Mouse (Mus musculus): ENCODE measurements around the gene Camta1. TPM values are rescaled to one million over a fixed set of nuclear protein-coding genes. Genes with fewer than 3 reads are reported as not detected.

The Camta1 gene
- polyA plus RNA-seq, 1 experiment from 2014 or later, result 66.4 TPM

DNA sequence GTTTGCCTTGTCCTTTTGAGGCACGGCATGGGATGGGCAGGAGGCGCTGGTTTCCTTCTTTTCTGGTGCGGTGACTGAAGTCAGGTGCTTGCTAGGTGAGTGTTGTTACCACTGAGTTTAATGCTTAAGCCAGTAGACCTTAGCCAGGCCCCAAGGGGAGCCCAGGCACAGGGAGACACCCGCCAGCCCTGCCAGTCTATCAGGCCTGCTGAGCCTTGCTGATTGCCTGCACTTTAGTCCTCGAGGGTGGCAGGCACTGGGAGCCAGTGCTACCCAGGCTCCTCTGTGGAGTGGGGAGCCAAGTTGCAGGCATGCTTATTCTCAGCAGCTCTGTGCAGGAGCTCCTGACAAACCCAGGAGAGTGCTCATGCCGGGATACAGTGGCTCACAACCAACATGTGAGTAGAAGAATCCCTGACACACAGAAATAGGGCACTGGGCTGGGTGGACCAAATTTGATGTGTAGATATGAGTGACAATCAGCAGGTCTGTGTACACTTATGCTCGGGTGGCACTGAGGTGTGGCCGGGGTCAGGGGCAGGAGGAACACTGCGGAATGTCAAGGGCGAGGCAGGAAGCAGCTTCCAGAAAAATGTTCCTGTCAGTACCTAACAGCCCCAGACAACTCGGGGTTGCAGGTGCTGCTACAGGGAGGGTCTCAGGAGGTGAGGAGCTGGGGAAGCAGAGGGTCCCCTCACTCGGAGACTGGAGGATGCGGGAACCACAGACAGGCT, 638.2 kb downstream of the Camta1 start:
- H3K9me3 ChIP-seq, result no peaks in the 10 kb centered on the region
- 69% methylated on average over 13 of the region's 13 CpGs for WGBS
- no peak overlapping the region for H3K9ac ChIP-seq
- no peak for ATAC-seq (ENCODE audit: insufficient number of reproducible peaks, low FRiP score, low TSS enrichment, low read depth)
- H3K4me2 ChIP-seq, result no peak overlapping the region
- no peaks in the 10 kb centered on the region for H3K36me3 ChIP-seq
- H3K4me1 ChIP-seq, result peaks cover 10% of the 10 kb centered on the region; the same call in 1 of the 2 replicates
- H3K27ac ChIP-seq, result no peak overlapping the region
- peaks cover 8% of the 10 kb centered on the region; the same call in 1 of the 2 replicates for H3K27me3 ChIP-seq
- H3K4me3 ChIP-seq, result no peak overlapping the region

DNA sequence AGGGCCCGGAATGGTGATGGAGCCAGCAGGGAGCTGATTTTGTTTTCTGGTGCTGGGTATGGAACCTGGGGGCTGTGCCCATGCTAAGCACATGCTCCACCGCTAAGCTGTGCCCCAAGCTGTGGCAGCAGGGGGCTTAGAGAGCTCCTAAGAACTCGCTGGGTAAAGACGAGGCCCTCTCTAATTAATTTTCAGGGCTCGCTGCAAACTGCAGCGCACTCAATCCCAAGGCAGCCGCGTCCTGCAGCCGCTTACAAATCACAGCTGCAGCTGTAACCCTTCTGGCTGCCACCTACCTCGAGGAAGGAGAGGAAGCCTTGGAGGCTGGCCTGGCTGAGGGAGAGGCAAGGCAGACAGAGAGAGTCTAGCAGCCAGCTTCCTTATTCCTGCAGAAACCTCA, 639.0 kb downstream of the Camta1 start:
- no peaks in the 10 kb centered on the region for H3K36me3 ChIP-seq
- H3K9ac ChIP-seq, result no peak overlapping the region
- H3K9me3 ChIP-seq, result no peaks in the 10 kb centered on the region
- peaks cover 10% of the 10 kb centered on the region; the same call in 1 of the 2 replicates for H3K4me1 ChIP-seq
- H3K27ac ChIP-seq, result no peak overlapping the region
- H3K4me3 ChIP-seq, result no peak overlapping the region
- H3K4me2 ChIP-seq, result no peak overlapping the region
- peaks cover 8% of the 10 kb centered on the region; the same call in 1 of the 2 replicates for H3K27me3 ChIP-seq
- WGBS, result 14% methylated on average over 10 of the region's 10 CpGs
- ATAC-seq (ENCODE audit: insufficient number of reproducible peaks, low FRiP score, low TSS enrichment, low read depth), result no peak

DNA sequence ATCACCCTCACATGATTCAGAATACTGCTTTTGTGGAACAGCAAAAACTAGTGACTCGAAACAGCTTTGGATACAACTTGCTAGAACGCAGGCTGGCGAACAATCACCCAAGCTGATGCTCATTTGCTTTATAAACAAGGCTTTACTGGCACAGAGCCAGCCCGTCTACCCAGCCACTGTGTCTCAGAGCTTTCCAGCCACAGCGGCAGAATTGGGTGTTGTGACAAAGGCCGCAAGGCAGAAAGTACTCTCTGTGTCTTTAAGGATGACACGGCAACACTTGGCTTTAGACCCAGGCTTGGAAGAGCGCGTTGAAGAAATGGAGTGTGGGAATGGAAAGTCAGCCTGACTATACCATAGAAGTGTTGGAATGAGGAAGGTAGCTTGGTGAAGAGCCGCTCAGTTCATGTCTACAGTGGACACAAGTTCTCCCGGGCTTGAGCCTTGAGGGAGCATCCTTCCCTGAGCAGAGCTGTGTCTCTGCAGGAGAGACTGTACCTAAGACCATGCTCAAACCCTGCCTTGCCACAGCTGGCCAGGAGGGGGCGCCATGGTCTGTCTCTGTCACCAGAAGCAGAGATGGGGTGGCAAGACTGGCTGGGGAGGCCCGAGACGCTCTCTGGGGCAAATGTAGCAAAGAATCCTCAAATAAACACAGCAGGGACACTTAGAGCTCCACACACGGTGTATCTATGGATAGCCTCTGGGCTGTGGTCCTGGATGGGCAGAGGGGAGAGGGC, 645.0 kb downstream of the Camta1 start:
- no peak overlapping the region for H3K4me3 ChIP-seq
- H3K4me2 ChIP-seq, result no peak overlapping the region
- WGBS, result 71% methylated on average over 15 of the region's 15 CpGs
- H3K36me3 ChIP-seq, result no peaks in the 10 kb centered on the region
- no peaks in the 10 kb centered on the region for H3K9me3 ChIP-seq
- no peaks in the 10 kb centered on the region for H3K4me1 ChIP-seq
- H3K9ac ChIP-seq, result no peak overlapping the region
- no peak for ATAC-seq (ENCODE audit: insufficient number of reproducible peaks, low FRiP score, low TSS enrichment, low read depth)
- no peaks in the 10 kb centered on the region for H3K27me3 ChIP-seq
- H3K27ac ChIP-seq, result no peak overlapping the region

DNA sequence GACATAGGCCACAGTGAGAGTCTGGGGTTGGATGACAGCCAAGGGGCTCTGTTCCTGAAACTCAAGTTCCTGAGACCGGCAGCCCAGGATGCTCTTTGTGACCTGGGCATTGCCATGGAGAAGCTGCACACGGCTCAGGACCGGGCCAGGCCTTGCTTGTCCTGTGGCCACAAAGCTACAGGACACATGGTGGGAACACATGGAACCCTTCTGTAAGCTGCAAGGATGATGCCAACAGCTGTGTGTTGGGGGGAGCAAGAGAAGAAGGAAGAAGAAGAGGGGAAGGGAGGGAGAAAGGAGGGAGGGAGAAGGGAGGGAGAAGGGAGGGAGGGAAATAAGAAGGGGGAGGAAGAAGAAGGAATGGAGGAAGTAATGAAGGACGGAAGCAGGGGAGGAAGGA, 645.8 kb downstream of the Camta1 start:
- ATAC-seq (ENCODE audit: insufficient number of reproducible peaks, low FRiP score, low TSS enrichment, low read depth), result no peak
- no peak overlapping the region for H3K27ac ChIP-seq
- no peak overlapping the region for H3K4me2 ChIP-seq
- no peaks in the 10 kb centered on the region for H3K27me3 ChIP-seq
- no peaks in the 10 kb centered on the region for H3K36me3 ChIP-seq
- no peak overlapping the region for H3K4me3 ChIP-seq
- H3K9me3 ChIP-seq, result no peaks in the 10 kb centered on the region
- no peaks in the 10 kb centered on the region for H3K4me1 ChIP-seq
- no peak overlapping the region for H3K9ac ChIP-seq
- 61% methylated on average over 4 of the region's 4 CpGs for WGBS

DNA sequence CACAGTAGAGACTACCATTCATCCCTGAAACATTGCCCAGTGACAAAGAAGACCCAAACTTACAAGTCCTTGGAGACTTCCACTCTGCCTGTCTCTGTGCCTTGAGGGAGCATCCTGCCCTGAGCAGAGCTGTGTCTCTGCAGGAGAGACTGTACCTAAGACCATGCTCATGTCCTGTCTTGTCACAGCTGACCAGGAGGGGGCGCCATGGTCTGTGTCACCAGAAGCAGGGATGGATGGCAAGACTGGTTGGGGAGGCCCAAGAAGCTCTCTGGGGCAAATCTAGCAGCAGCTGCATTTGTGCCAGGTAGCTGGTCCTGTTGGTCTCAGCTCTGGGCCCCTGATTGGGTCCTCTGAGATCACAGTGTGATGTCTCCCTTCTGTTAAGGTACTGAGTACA, 646.5 kb downstream of the Camta1 start:
- Histone ChIP-seq H3K4me1 (no peaks in the 10 kb centered on the region), H3K4me3 (no peak overlapping the region), H3K9ac (no peak overlapping the region), H3K9me3 (no peaks in the 10 kb centered on the region), H3K27me3 (no peaks in the 10 kb centered on the region), H3K27ac (no peak overlapping the region), H3K4me2 (no peak overlapping the region), H3K36me3 (no peaks in the 10 kb centered on the region)
- no peak for ATAC-seq (ENCODE audit: insufficient number of reproducible peaks, low FRiP score, low TSS enrichment, low read depth)
- 54% methylated on average over 1 of the region's 1 CpGs for WGBS

DNA sequence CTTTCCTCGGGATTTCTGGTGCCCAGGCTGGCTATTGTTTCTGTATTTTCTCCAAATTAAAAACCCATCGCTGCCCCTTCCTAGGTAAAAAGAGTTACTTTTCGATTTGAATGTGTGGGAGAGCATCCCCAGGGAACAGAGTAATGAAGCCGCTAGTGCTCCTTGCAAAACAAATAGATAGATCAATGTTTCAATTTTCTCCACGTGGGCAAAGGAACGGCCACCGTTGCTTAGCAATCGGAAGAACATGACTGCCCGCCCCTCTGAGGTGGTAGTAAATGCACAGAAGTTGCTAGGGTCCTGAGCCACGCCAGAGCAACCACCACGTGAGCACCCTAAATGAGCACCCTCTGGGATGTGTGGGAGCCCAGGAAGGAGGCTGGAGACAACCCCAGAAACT, 648.2 kb downstream of the Camta1 start:
- Histone ChIP-seq H3K4me1 (no peaks in the 10 kb centered on the region), H3K27me3 (no peaks in the 10 kb centered on the region; the same call in 1 of the 2 replicates), H3K9me3 (no peaks in the 10 kb centered on the region), H3K4me3 (no peak overlapping the region), H3K36me3 (no peaks in the 10 kb centered on the region), H3K4me2 (no peak overlapping the region), H3K27ac (no peak overlapping the region), H3K9ac (no peak overlapping the region)
- ATAC-seq (ENCODE audit: insufficient number of reproducible peaks, low FRiP score, low TSS enrichment, low read depth), result no peak
- WGBS, result 70% methylated on average over 11 of the region's 11 CpGs

DNA sequence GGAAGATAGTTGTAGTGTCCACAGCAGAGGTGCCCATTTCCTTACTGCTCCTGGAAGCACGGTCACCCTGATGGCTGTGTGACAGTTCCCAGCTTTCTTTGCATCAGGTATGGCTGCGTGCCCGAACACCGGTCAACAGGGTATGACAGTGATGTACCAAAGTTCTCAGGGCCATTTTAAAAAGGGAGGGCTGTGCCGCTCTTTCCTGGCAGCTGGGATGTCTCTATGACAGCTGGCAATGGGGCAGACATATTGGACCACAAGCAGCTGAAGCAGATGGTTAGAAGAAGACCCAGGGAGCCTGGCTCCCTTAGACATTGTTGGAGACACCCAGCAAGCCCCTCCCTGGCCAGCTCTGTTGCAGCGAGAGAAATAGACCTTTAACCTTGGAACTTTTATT, 649.7 kb downstream of the Camta1 start:
- H3K4me1 ChIP-seq, result no peaks in the 10 kb centered on the region
- no peak overlapping the region for H3K9ac ChIP-seq
- WGBS, result 92% methylated on average over 6 of the region's 6 CpGs
- no peaks in the 10 kb centered on the region for H3K9me3 ChIP-seq
- H3K36me3 ChIP-seq, result no peaks in the 10 kb centered on the region
- H3K27me3 ChIP-seq, result no peaks in the 10 kb centered on the region; the same call in 1 of the 2 replicates
- no peak overlapping the region for H3K4me2 ChIP-seq
- no peak overlapping the region for H3K27ac ChIP-seq
- no peak overlapping the region for H3K4me3 ChIP-seq
- no peak for ATAC-seq (ENCODE audit: insufficient number of reproducible peaks, low FRiP score, low TSS enrichment, low read depth)

DNA sequence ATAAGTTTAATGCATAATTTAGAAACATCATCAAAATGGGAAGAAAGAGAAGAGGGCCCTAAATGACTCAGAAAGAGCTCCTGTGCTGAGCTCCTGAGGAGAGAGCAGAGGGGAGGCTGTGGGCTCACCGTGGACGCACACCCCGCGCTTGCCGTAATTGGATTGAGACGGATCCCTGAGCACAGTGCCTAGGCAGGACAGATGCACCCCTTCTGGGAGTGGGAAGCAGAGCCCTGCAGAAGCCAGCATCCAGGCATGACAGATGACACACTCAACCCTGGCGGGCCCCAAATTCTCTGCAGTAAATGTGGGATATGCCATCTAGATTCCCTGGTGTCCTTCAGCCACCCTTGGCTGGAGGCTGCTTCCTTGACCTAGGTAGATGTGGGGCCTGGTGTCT, 654.1 kb downstream of the Camta1 start:
- WGBS, result 84% methylated on average over 7 of the region's 7 CpGs

DNA sequence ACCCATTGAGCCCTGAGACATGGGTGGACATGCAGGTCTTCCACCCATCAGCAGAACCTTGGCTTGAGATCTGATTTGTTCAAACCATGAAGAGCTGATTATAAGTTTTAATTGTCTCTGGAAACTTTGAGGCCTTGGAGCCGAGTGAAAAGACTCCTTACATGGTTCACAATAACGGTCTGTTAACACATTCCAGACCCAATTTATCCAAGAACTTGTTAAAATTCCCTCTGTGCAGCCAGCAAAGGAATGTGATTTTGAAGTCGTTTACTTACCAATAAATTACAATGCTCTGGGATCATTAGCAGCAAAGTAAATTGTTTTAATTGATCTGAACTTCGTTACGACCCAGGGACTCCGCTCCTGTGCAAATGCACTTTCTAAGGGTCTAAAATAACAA, 658.8 kb downstream of the Camta1 start:
- no peak for ATAC-seq (ENCODE audit: insufficient number of reproducible peaks, low FRiP score, low TSS enrichment, low read depth)
- no peaks in the 10 kb centered on the region for H3K4me1 ChIP-seq
- no peaks in the 10 kb centered on the region for H3K9me3 ChIP-seq
- no peak overlapping the region for H3K4me2 ChIP-seq
- no peak overlapping the region for H3K4me3 ChIP-seq
- no peaks in the 10 kb centered on the region for H3K36me3 ChIP-seq
- H3K27me3 ChIP-seq, result no peaks in the 10 kb centered on the region
- no peak overlapping the region for H3K9ac ChIP-seq
- 27% methylated on average over 6 of the region's 6 CpGs for WGBS
- no peak overlapping the region for H3K27ac ChIP-seq

More for the DNA sequence above, 654.1 kb downstream of the Camta1 start:
- H3K36me3 ChIP-seq, result no peaks in the 10 kb centered on the region
- no peak overlapping the region for H3K27ac ChIP-seq
- H3K9ac ChIP-seq, result no peak overlapping the region
- H3K4me3 ChIP-seq, result no peak overlapping the region
- H3K4me1 ChIP-seq, result no peaks in the 10 kb centered on the region
- H3K27me3 ChIP-seq, result no peaks in the 10 kb centered on the region; the same call in 1 of the 2 replicates
- no peak for ATAC-seq (ENCODE audit: insufficient number of reproducible peaks, low FRiP score, low TSS enrichment, low read depth)
- no peaks in the 10 kb centered on the region for H3K9me3 ChIP-seq
- H3K4me2 ChIP-seq, result no peak overlapping the region

DNA sequence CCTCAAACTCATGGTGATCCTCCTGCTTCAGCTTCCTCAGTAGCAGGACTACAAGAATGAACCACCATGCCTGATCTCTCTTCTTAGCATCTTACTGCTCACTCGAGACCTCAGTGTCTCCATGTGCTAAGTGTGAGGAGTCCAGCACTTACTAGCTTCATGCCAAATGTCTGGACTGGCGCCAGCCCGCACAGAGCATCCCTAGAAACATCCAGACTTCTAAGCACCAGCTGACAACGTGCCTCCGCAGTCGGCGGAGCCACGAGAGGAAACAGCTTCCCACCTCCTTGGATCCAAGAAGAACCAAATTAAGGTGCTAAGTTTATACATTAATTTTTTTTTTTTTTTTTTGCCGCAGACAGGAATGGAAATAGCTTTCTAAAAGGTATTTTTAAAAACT, 661.4 kb downstream of the Camta1 start:
- Histone ChIP-seq H3K4me3 (no peak overlapping the region), H3K36me3 (no peaks in the 10 kb centered on the region), H3K4me2 (no peak overlapping the region), H3K27me3 (no peaks in the 10 kb centered on the region), H3K9ac (no peak overlapping the region), H3K4me1 (no peaks in the 10 kb centered on the region), H3K9me3 (no peaks in the 10 kb centered on the region), H3K27ac (no peak overlapping the region)
- WGBS, result 73% methylated on average over 9 of the region's 9 CpGs
- ATAC-seq (ENCODE audit: insufficient number of reproducible peaks, low FRiP score, low TSS enrichment, low read depth), result no peak

DNA sequence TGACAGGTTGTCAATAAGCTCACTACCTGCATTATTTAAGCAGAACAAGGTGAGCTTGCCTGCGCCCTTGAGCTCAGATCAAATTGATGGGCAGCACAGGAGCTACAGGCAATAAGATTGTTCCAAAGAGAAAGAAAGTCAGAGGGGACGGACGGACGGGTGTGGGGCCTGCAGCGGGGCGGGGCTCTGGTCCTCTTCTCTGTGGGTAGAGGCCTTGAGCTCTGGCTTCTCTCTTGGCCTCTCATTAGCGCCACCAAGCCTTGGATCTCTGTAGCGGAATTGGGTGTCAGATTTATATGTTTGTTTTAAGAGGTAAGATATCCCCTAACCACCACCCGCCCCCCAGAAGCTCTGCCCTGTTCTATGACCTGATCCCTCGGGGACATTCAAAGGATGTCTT, 666.5 kb downstream of the Camta1 start:
- H3K4me2 ChIP-seq, result no peak overlapping the region
- H3K9ac ChIP-seq, result no peak overlapping the region
- 28% methylated on average over 10 of the region's 10 CpGs for whole genome bisulfite sequencing
- no peak for ATAC-seq (ENCODE audit: insufficient number of reproducible peaks, low FRiP score, low TSS enrichment, low read depth)
- H3K4me3 ChIP-seq, result no peak overlapping the region
- no peaks in the 10 kb centered on the region for H3K4me1 ChIP-seq
- no peaks in the 10 kb centered on the region for H3K36me3 ChIP-seq
- H3K9me3 ChIP-seq, result no peaks in the 10 kb centered on the region
- no peak overlapping the region for H3K27ac ChIP-seq
- H3K27me3 ChIP-seq, result no peaks in the 10 kb centered on the region

DNA sequence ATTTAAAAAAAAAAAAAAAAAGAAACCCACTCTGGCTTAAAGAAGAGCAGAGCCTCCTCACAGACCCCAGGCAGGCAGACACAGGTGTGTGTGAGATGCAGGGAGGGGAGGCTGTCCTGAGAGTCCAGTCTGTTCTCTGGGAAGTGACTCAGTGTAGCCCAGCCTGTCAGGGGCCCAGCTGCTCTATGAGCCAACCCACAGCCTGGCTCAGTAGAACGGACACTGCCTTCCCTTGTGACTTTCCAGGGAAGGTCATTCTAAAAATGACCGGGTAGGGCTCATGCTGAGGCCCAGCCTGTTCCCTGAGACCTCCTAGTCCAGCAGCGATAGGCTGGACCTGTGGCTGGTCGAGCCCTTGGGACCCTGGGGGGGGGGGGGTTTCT, 667.0 kb downstream of the Camta1 start:
- 43% methylated on average over 4 of the region's 4 CpGs for WGBS
- H3K27ac ChIP-seq, result no peak overlapping the region
- H3K36me3 ChIP-seq, result no peaks in the 10 kb centered on the region
- H3K4me2 ChIP-seq, result no peak overlapping the region
- no peaks in the 10 kb centered on the region for H3K4me1 ChIP-seq
- H3K27me3 ChIP-seq, result no peaks in the 10 kb centered on the region
- no peaks in the 10 kb centered on the region for H3K9me3 ChIP-seq
- ATAC-seq (ENCODE audit: insufficient number of reproducible peaks, low FRiP score, low TSS enrichment, low read depth), result no peak
- H3K9ac ChIP-seq, result no peak overlapping the region
- H3K4me3 ChIP-seq, result no peak overlapping the region

Data from limb, embryonic 15.5 days (tissue).